Mouse (Mus musculus): Measurements from ENCODE around the gene Cpne2.

GRCm38 (mm10) chr8:94534612-94535011 is 1.8 kb downstream of the Cpne2 start:
- TF ChIP-seq CTCF (IDR thresholded peaks at IDR 0.05; ENCODE audit: low read depth, low read length) (no peak), EP300 (IDR thresholded peaks at IDR 0.05; ENCODE audit: insufficient read depth, low read depth, low read length) (no peak), POLR2A (IDR thresholded peaks at IDR 0.05; ENCODE audit: insufficient read depth, low read length) (no peak)
